Mouse (Mus musculus): ENCODE measurements around the gene Gng5. TPM values are rescaled to one million over a fixed set of nuclear protein-coding genes. Genes with fewer than 3 reads are reported as not detected.
A peak's percentile ranks its signal among the peaks of the same experiment; 100 is the strongest.

Gene Gng5
- polyA plus RNA-seq, 1 experiment from 2014 or later: 573 TPM

- Histone ChIP-seq H3K9ac (ENCODE audit: low read depth, low read length) (no peak overlapping the region), H3K4me1 (ENCODE audit: control insufficient read depth, low read depth, low read length) (no peaks in the 10 kb centered on the region), H3K36me3 (ENCODE audit: control insufficient read depth, insufficient read depth) (no peaks in the 10 kb centered on the region), H3K27me3 (ENCODE audit: control insufficient read depth, insufficient read depth, low read depth, low read length) (no peaks in the 10 kb centered on the region), H3K4me2 (ENCODE audit: low read depth, low read length) (no peak overlapping the region), H3K4me3 (ENCODE audit: low read depth, low read length) (no peak overlapping the region), H3K27ac (ENCODE audit: low read length) (no peak overlapping the region), H3K9me3 (replicated peaks; ENCODE audit: control insufficient read depth, low read length) (no peaks in the 10 kb centered on the region)
- 66% methylated on average over 4 of the region's 4 CpGs for WGBS (ENCODE audit: insufficient replicate concordance)
- no peak for ATAC-seq (ENCODE audit: low read depth)
These were observed 13.1 kb upstream of the Gng5 start for GRCm38 (mm10) chr3:146486464-146486863.

GRCm38 (mm10) chr3:146494941-146495340 is 4.7 kb upstream of the Gng5 start:
- Histone ChIP-seq H3K27me3 (ENCODE audit: control insufficient read depth, insufficient read depth, low read depth, low read length) (no peaks in the 10 kb centered on the region), H3K4me2 (ENCODE audit: low read depth, low read length) (no peak overlapping the region), H3K4me1 (ENCODE audit: control insufficient read depth, low read depth, low read length) (peaks cover 6% of the 10 kb centered on the region), H3K9me3 (replicated peaks; ENCODE audit: control insufficient read depth, low read length) (no peaks in the 10 kb centered on the region), H3K9ac (ENCODE audit: low read depth, low read length) (no peak overlapping the region), H3K4me3 (ENCODE audit: low read depth, low read length) (no peak overlapping the region), H3K27ac (ENCODE audit: low read length) (no peak overlapping the region), H3K36me3 (ENCODE audit: control insufficient read depth, insufficient read depth) (no peaks in the 10 kb centered on the region)
- no peak for ATAC-seq (ENCODE audit: low read depth)
- 80% methylated on average over 8 of the region's 8 CpGs for WGBS (ENCODE audit: insufficient replicate concordance)

GRCm38 (mm10) chr3:146498989-146499388 is 618 bp upstream of the Gng5 start:
- peaks cover 27% of the 10 kb centered on the region for H3K4me1 ChIP-seq (ENCODE audit: control insufficient read depth, low read depth, low read length)
- no peaks in the 10 kb centered on the region for H3K27me3 ChIP-seq (ENCODE audit: control insufficient read depth, insufficient read depth, low read depth, low read length)
- no peaks in the 10 kb centered on the region for H3K9me3 ChIP-seq (replicated peaks; ENCODE audit: control insufficient read depth, low read length)
- WGBS (ENCODE audit: insufficient replicate concordance): 2% methylated on average over 13 of the region's 13 CpGs
- peaks cover 8% of the 10 kb centered on the region for H3K36me3 ChIP-seq (ENCODE audit: control insufficient read depth, insufficient read depth)
- peak overlapping the region; percentile 84 for H3K4me3 ChIP-seq (ENCODE audit: low read depth, low read length)
- ATAC-seq (ENCODE audit: low read depth): no peak
- H3K27ac ChIP-seq (ENCODE audit: low read length): peak overlapping the region; percentile 97
- H3K9ac ChIP-seq (ENCODE audit: low read depth, low read length): peak overlapping the region; percentile 96
- peak overlapping the region; percentile 85 for H3K4me2 ChIP-seq (ENCODE audit: low read depth, low read length)

GRCm38 (mm10) chr3:146500003-146500809 is 599 bp downstream of the Gng5 start:
- Histone ChIP-seq H3K9ac (ENCODE audit: low read depth, low read length) (peak overlapping the region; percentile 96), H3K36me3 (ENCODE audit: control insufficient read depth, insufficient read depth) (peaks cover 10% of the 10 kb centered on the region), H3K9me3 (replicated peaks; ENCODE audit: control insufficient read depth, low read length) (no peaks in the 10 kb centered on the region), H3K27ac (ENCODE audit: low read length) (peak overlapping the region; percentile 97), H3K4me2 (ENCODE audit: low read depth, low read length) (peak overlapping the region; percentile 85), H3K27me3 (ENCODE audit: control insufficient read depth, insufficient read depth, low read depth, low read length) (no peaks in the 10 kb centered on the region), H3K4me3 (ENCODE audit: low read depth, low read length) (peak overlapping the region; percentile 84), H3K4me1 (ENCODE audit: control insufficient read depth, low read depth, low read length) (peaks cover 27% of the 10 kb centered on the region)
- ATAC-seq (ENCODE audit: low read depth): peak; percentile 42
- WGBS (ENCODE audit: insufficient replicate concordance): under 1% methylated on average over 46 of the region's 57 CpGs

- Histone ChIP-seq H3K9ac (ENCODE audit: low read depth, low read length) (peak overlapping the region; percentile 96), H3K27ac (ENCODE audit: low read length) (peak overlapping the region; percentile 97), H3K4me1 (ENCODE audit: control insufficient read depth, low read depth, low read length) (peaks cover 27% of the 10 kb centered on the region), H3K9me3 (replicated peaks; ENCODE audit: control insufficient read depth, low read length) (no peaks in the 10 kb centered on the region), H3K4me3 (ENCODE audit: low read depth, low read length) (peak overlapping the region; percentile 84), H3K36me3 (ENCODE audit: control insufficient read depth, insufficient read depth) (peaks cover 14% of the 10 kb centered on the region), H3K27me3 (ENCODE audit: control insufficient read depth, insufficient read depth, low read depth, low read length) (no peaks in the 10 kb centered on the region), H3K4me2 (ENCODE audit: low read depth, low read length) (peak overlapping the region; percentile 85)
- ATAC-seq (ENCODE audit: low read depth): no peak
- 4% methylated on average over 5 of the region's 5 CpGs for WGBS (ENCODE audit: insufficient replicate concordance)
These were observed 1.2 kb downstream of the Gng5 start for GRCm38 (mm10) chr3:146500810-146501201.

GRCm38 (mm10) chr3:146501601-146502123 is 2.1 kb downstream of the Gng5 start:
- Histone ChIP-seq H3K27me3 (ENCODE audit: control insufficient read depth, insufficient read depth, low read depth, low read length) (no peaks in the 10 kb centered on the region), H3K9me3 (replicated peaks; ENCODE audit: control insufficient read depth, low read length) (no peaks in the 10 kb centered on the region), H3K4me3 (ENCODE audit: low read depth, low read length) (peak overlapping the region; percentile 84), H3K4me1 (ENCODE audit: control insufficient read depth, low read depth, low read length) (peaks cover 27% of the 10 kb centered on the region), H3K36me3 (ENCODE audit: control insufficient read depth, insufficient read depth) (peaks cover 21% of the 10 kb centered on the region), H3K4me2 (ENCODE audit: low read depth, low read length) (peak overlapping the region; percentile 85), H3K9ac (ENCODE audit: low read depth, low read length) (peak overlapping the region; percentile 96), H3K27ac (ENCODE audit: low read length) (peak overlapping the region; percentile 97)
- no peak for ATAC-seq (ENCODE audit: low read depth)
- WGBS (ENCODE audit: insufficient replicate concordance): 56% methylated on average over 5 of the region's 5 CpGs

- 88% methylated on average over 7 of the region's 7 CpGs for WGBS (ENCODE audit: insufficient replicate concordance)
- no peak overlapping the region for H3K4me2 ChIP-seq (ENCODE audit: low read depth, low read length)
- no peak overlapping the region for H3K9ac ChIP-seq (ENCODE audit: low read depth, low read length)
- H3K4me3 ChIP-seq (ENCODE audit: low read depth, low read length): no peak overlapping the region
- H3K9me3 ChIP-seq (replicated peaks; ENCODE audit: control insufficient read depth, low read length): no peaks in the 10 kb centered on the region
- peaks cover 12% of the 10 kb centered on the region for H3K4me1 ChIP-seq (ENCODE audit: control insufficient read depth, low read depth, low read length)
- no peak for ATAC-seq (ENCODE audit: low read depth)
- H3K27me3 ChIP-seq (ENCODE audit: control insufficient read depth, insufficient read depth, low read depth, low read length): no peaks in the 10 kb centered on the region
- no peak overlapping the region for H3K27ac ChIP-seq (ENCODE audit: low read length)
- H3K36me3 ChIP-seq (ENCODE audit: control insufficient read depth, insufficient read depth): peaks cover 49% of the 10 kb centered on the region
These were observed 7.1 kb downstream of the Gng5 start for GRCm38 (mm10) chr3:146506711-146507110.

- Histone ChIP-seq H3K4me1 (ENCODE audit: control insufficient read depth, low read depth, low read length) (peaks cover 3% of the 10 kb centered on the region), H3K4me3 (ENCODE audit: low read depth, low read length) (peak overlapping the region; percentile 94), H3K36me3 (ENCODE audit: control insufficient read depth, insufficient read depth) (peaks cover 18% of the 10 kb centered on the region), H3K4me2 (ENCODE audit: low read depth, low read length) (peak overlapping the region; percentile 75), H3K27ac (ENCODE audit: low read length) (peak overlapping the region; percentile 98), H3K27me3 (ENCODE audit: control insufficient read depth, insufficient read depth, low read depth, low read length) (no peaks in the 10 kb centered on the region), H3K9me3 (replicated peaks; ENCODE audit: control insufficient read depth, low read length) (no peaks in the 10 kb centered on the region), H3K9ac (ENCODE audit: low read depth, low read length) (peak overlapping the region; percentile 89)
- WGBS (ENCODE audit: insufficient replicate concordance): 34% methylated on average over 5 of the region's 5 CpGs
- no peak for ATAC-seq (ENCODE audit: low read depth)
These were observed 20.7 kb downstream of the Gng5 start for GRCm38 (mm10) chr3:146520226-146520797.
